Mouse (Mus musculus): ENCODE measurements around the gene Foxo4.

The Foxo4 gene

DNA sequence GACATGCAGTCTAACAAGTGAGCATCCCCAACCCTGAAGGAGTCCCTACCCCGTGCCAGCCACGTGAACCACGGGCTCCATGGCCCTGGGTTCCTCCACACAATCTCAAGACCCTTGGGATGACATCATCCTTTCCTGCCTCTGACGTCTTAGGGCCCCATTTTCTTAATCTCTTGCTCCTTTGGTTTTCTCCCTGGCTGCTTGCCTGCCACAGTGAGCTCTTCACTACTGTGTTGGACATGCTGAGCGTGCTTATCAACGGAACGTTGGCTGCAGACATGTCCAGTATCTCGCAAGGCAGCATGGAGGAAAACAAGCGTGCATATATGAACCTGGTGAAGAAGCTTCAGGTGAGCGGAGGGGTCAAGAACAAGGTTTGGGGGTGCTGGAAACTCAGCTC lies 35.8 kb downstream of the Foxo4 start:
- DNase-seq (ENCODE audit: low spot score in 2 of 2): no peak

DNA sequence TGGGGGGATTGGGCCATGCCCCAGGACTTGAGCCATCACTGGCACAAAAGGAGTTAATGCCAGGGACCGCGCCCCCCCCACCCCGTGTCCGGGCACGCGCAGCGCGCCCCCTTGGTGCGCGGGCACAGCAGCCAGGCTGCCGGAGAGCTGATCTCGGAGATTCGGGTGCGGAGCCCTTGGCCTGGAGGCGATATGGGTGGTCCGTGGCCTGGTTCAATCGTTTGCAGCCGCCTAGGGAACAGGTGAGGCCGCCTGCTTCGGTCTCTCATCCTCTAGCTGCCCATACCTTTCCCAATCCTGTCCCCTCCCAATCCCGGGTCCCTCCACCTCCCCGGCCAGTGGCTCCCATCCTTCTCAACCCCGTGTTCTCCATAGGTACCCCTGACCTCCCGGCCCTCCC lies 44.7 kb downstream of the Foxo4 start, which contains the start of gene Nlgn3:
Gene Nlgn3 (plus strand): TSS at position 114 of the 400 bp plus-strand sequence.
- DNase-seq (ENCODE audit: low spot score in 2 of 2): no peak

DNA sequence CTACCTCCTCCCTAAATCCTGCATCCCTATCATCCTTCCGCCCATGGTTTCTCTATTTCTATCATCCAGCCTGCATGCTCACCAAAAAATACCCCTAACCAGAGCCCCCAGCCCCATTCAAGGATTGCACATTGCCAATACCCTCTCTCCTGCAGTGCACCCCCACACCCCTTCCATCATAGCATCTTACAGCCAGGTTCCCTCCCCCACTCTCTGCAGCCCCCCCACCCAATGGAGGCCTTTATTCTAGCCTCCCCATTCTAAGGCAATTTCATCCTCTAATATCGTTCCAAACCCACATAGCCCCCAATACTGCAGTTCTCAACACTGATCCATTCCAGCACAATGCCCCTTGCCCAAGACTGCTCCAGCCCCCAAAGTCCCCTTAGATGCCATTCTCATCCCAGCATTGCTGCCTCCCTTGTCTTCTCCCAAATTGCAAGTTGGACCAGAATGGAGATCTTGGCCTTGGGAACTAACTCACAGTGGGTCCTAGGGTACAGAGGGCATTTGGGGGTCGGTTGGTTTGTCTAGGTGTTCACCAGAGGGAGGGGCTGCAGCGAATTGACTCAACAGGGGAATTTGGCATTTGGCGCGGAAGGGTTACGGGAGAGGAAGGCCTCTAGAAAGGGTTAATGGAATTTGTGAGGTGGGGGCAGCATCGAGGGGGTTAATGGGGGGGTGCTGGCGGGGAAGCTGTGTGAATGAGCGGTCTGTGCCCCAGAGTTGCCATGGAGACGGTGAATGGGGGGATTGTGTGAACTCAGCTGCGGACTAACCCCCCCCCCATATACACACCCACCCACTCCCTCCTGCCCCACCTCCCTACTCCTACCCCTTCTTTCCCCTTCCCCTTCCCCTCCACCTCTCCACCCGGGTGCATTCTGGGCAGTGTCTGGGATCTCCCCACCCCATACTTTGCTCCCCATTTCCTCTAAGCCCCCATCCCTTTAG lies 45.4 kb downstream of the Foxo4 start:
- no peak for DNase-seq (ENCODE audit: low spot score in 2 of 2)

DNA sequence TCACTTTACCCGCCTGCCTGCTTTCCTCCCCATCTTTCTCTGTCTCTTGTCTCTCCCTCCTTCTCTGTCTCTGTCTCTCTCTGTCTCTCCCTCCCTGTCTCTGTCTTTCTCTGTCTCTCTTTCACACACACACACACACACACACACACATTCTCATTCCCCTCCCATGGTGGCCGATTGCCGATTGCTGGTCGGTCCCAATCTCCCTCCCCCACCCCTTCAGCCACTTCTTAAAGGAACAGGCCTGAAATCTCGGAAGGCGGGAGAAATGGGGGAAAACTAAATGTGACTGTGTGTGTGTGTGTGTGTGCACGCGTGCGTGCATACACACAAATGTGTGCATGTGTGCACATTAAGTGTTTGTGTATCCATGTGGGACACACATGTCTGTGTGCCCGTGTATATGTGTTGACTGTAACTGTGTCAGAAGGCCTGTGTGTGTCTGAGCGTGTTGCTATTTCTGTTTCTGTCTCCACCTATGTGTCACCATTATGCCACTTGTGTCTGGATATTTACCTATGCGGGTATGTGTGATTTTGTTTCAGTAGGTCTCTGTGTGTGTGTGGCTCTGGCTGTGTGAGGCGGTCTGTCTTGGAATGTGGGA lies 46.2 kb downstream of the Foxo4 start:
- DNase-seq (ENCODE audit: low spot score in 2 of 2): no peak

DNA sequence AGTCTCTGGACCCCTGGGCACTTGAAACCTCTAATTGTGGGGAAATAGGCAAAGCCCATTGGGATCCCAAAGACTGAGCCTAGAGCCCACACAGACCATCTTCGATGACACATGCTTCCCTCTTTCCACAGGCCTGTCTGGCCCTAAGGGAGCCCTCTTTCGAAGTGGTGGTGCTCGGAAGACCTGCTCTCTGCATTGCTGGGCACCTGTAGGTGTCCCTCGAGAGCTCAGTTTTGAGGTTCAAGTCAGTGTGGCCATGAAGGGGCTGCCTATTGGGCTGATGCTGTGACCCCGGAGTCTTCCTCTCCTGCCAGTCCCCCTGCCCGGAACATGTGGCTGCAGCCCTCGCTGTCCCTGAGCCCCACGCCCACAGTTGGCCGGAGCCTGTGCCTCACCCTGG lies 47.3 kb downstream of the Foxo4 start:
- no peak for DNase-seq (ENCODE audit: low spot score in 2 of 2)

DNA sequence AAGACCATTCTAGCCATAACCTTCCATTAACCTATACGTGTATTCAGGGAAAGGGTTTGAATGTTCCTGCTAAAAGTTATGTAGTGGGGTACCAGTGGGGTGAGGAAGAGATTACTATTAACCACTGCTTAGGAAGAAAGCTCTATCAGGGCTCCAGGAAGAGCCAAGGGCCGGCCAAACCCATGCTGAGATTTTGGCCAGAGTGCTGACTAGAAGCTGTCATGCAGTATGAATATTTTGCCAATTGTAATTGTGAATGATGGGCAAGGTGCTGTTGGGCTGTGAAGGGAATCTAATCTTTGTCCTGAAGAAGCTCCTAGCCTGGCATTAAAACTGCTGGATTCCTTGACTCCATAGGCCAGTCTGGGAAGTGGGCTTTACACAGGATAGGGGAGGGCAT lies 50.3 kb downstream of the Foxo4 start:
- DNase-seq (ENCODE audit: low spot score in 2 of 2): no peak

DNA sequence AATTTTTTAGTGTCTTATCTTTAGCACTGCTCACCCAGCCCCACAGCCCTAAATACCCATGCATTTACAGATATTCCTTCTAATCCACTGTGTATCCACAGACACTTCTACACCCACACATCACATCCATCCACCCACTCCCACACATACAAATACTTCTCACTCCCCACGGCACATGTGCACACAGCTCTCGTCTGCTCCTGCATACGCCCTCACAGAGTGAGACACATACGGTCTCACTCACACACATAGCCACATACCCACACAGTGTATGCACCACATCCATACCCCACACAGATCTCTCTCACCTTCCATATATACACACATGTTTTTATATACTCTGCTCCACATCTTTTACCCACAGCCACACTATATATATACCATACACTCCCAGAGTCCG lies 55.0 kb downstream of the Foxo4 start:
- no peak for DNase-seq (ENCODE audit: low spot score in 2 of 2)
